Mouse (Mus musculus) stomach, postnatal 0 days (tissue): ENCODE measurements around the gene Arhgap6. TPM values are rescaled to one million over a fixed set of nuclear protein-coding genes. Genes with fewer than 3 reads are reported as not detected.

Experiments used
- ATAC-seq: fragments of 200-750 bp; cut with Nextera tagmentation; 2 replicates; pipeline ENCODE4 v1.8.0; 2017; ENCODE audit not compliant: low FRiP score, low TSS enrichment
- DNase-seq: peaks from one replicate; pipeline ENCODE4 v3.0.0-alpha.2; 2016; ENCODE audit warnings: low spot score
- H3K27ac ChIP-seq: fragments of 300-500 bp; sonication (generic); replicated peaks from 2 replicates; pipeline ENCODE4 v1.5.1; 2014; ENCODE audit warnings: mild to moderate bottlenecking, control low read depth
- H3K27me3 ChIP-seq: fragments of 300-500 bp; sonication (generic); 2 replicates; pipeline ENCODE4 v1.6.1; 2014; ENCODE audit warnings: low read length; ENCODE audit not compliant: control insufficient read depth, insufficient read depth
- H3K36me3 ChIP-seq: fragments of 300-500 bp; sonication (generic); 2 replicates; pipeline ENCODE4 v1.6.1; 2014; ENCODE audit warnings: low read length, mixed read lengths; ENCODE audit not compliant: control insufficient read depth, insufficient read depth
- H3K4me1 ChIP-seq: fragments of 300-500 bp; sonication (generic); replicated peaks from 2 replicates; pipeline ENCODE4 v1.6.1; 2014; ENCODE audit warnings: antibody characterized with exemption; ENCODE audit not compliant: control insufficient read depth, insufficient read depth
- H3K4me2 ChIP-seq: fragments of 300-500 bp; sonication (generic); replicated peaks from 2 replicates; pipeline ENCODE4 v1.6.1; 2014; ENCODE audit warnings: low read depth, mild to moderate bottlenecking, control low read depth, moderate library complexity
- H3K4me3 ChIP-seq: fragments of 300-500 bp; sonication (generic); 2 replicates; pipeline ENCODE4 v1.5.1; 2014; ENCODE audit warnings: low read depth, low read length, control low read depth
- H3K9ac ChIP-seq: fragments of 300-500 bp; sonication (generic); 2 replicates; pipeline ENCODE4 v1.6.1; 2014; ENCODE audit warnings: mild to moderate bottlenecking, low read length, control low read depth, mixed read lengths
- H3K9me3 ChIP-seq: fragments of 300-500 bp; sonication (generic); 2 replicates; pipeline ENCODE4 v1.6.1; 2016; ENCODE audit warnings: low read length; ENCODE audit not compliant: control insufficient read depth
- CTCF ChIP-seq: IDR thresholded peaks from 2 replicates; pipeline ENCODE4 v1.5.1; 2016; ENCODE audit warnings: antibody characterized with exemption, low read depth, mild to moderate bottlenecking, moderate library complexity
- EP300 ChIP-seq: optimal IDR thresholded peaks from 2 replicates; pipeline ENCODE3; 2016; ENCODE audit warnings: antibody characterized with exemption
- WGBS: fragments of 180-500 bp; shearing (Covaris S2); extraction: QIAGEN DNeasy Blood & Tissue Kit; methylation state at CpG from one replicate; pipeline ENCODE4 v1.1.7; 2014; 5-methylcytosine and 5-hydroxymethylcytosine counted together
- polyA plus RNA-seq: library from polyadenylated mRNA; unstranded; fragments of >200 nt; fragmentation: Nextera tagmentation; extraction: Ambion mirVana; gene quantifications from 2 replicates; pipeline ENCODE4 v1.2.1, GENCODE M21; 2015

Gene Arhgap6
- polyA plus RNA-seq, 1 experiment from 2014 or later: 5.0 TPM

DNA sequence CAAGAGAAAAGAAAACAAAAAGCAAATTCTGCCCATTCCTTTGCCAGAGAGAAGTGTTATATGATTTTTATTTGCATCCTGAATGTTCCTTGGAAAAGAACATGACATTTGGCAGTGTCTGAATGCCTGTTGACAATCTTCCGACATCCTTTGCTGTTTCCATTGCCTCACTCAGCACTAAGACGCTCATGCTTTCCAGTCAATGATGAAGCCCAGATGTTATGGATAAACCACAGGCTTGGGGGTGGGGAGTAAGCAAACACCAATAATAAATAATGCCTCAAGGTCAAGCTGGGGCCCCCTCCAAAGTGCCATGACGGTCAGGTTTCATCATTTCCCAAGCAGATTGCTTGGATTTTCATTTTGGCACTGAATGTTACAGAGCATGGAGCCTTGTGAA lies 109.2 kb downstream of the Arhgap6 start:
- WGBS: 73% methylated on average over 3 of the region's 3 CpGs
- Histone ChIP-seq H3K9me3 (no peaks in the 10 kb centered on the region), H3K9ac (no peak overlapping the region), H3K36me3 (no peaks in the 10 kb centered on the region), H3K4me1 (no peaks in the 10 kb centered on the region), H3K4me2 (no peak overlapping the region), H3K27me3 (no peaks in the 10 kb centered on the region), H3K4me3 (no peak overlapping the region), H3K27ac (no peak overlapping the region)
- no peak for DNase-seq
- TF ChIP-seq EP300 (no peak), CTCF (no peak)
- no peak for ATAC-seq

DNA sequence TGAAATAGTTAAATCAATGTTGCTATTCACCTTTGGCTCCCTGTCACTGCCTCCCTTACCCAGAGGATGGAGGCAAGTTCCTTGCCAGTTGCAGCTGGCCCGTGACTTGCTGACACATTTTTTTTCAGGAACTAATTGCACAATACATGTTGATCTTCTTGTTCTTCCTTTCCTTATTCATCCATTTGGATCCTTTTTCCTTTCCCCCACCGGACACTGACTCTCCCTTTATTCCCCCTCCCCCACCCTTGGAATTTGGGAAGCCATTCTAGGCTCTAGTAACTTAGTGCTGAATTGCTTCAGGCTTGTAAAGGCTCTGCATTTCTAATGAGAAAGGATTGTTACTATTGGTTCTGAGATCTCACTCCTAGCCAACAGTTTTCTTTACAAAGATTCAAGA lies 112.7 kb downstream of the Arhgap6 start:
- ATAC-seq (no peak), DNase-seq (no peak)
- no peak overlapping the region for H3K4me3 ChIP-seq
- H3K9me3 ChIP-seq: no peaks in the 10 kb centered on the region
- H3K36me3 ChIP-seq: no peaks in the 10 kb centered on the region
- no peaks in the 10 kb centered on the region for H3K4me1 ChIP-seq
- H3K4me2 ChIP-seq: no peak overlapping the region
- no peak overlapping the region for H3K27ac ChIP-seq
- H3K27me3 ChIP-seq: no peaks in the 10 kb centered on the region
- no peak overlapping the region for H3K9ac ChIP-seq
- WGBS: 38% methylated on average over 2 of the region's 2 CpGs
- TF ChIP-seq EP300 (no peak), CTCF (no peak)

DNA sequence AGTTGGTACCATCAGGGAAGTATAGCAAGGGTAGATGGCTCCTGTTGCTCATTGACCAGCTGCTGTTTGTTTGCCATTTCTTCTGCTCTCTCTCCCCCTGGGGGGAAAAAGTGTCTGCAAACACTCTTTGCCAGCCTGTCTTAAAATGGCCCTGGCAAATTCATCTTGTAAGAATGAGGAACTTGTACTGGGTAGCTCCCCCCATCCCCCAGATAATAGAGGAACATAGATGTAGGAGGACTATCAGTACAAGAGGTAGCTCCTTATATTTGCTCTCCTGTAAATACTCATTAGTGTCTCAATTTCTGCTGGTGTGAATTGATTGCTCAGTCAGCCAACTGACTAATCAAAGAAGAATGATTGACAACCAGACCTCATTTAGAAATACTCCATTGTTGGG lies 118.6 kb downstream of the Arhgap6 start:
- ATAC-seq (no peak), DNase-seq (no peak)
- TF ChIP-seq EP300 (no peak), CTCF (no peak)
- Histone ChIP-seq H3K4me2 (no peak overlapping the region), H3K9ac (no peak overlapping the region), H3K27me3 (no peaks in the 10 kb centered on the region), H3K4me3 (no peak overlapping the region), H3K4me1 (no peaks in the 10 kb centered on the region), H3K9me3 (no peaks in the 10 kb centered on the region), H3K27ac (no peak overlapping the region), H3K36me3 (no peaks in the 10 kb centered on the region)

DNA sequence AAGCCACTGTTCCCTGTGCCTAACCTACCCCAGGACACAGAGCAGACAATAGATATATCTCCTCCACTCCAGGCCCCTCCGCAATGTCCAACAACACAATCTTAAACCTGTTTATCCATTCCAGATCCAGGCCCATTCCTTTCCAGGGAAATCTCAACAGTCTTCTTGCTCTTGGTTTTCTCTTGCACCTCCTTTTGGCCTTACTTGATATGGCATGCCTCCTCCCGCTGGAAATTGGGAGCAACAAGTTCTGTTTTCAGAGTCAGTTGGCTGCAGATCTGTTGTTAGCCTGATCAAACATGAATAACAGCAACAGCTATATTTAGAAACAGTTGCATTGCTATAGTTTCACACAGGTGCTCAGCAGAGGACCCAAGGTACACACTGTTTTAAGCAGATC lies 126.0 kb downstream of the Arhgap6 start:
- no peak overlapping the region for H3K9ac ChIP-seq
- WGBS: 66% methylated on average over 2 of the region's 2 CpGs
- no peak for TF ChIP-seq EP300
- peak; percentile 53 for TF ChIP-seq CTCF

DNA sequence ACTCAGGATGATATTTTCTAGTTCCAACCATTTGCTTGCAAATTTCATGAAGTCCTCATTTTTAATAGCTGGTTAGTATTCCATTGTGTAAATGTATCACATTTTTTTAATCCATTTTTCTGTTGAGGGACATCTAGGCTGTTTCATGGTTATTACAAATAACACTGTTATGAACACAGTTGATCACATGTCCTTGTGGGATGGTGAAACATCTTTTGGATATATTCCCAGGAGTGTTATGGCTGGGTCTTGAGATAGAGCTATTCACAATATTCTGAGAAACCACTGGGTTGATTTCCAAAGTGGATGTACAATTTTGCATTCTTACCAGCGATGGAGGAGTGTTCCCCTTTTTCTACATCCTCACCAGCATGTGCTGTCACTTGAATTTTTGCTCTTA lies 137.5 kb downstream of the Arhgap6 start:
- 64% methylated on average over 1 of the region's 1 CpGs for WGBS
- ATAC-seq: no peak
- no peak overlapping the region for H3K4me2 ChIP-seq
- TF ChIP-seq CTCF (no peak), EP300 (no peak)
- no peak for DNase-seq
- H3K27ac ChIP-seq: no peak overlapping the region
- H3K9me3 ChIP-seq: no peaks in the 10 kb centered on the region
- H3K9ac ChIP-seq: no peak overlapping the region
- H3K4me1 ChIP-seq: no peaks in the 10 kb centered on the region
- H3K27me3 ChIP-seq: no peaks in the 10 kb centered on the region
- H3K36me3 ChIP-seq: no peaks in the 10 kb centered on the region
- H3K4me3 ChIP-seq: no peak overlapping the region

More for the DNA sequence above, 126.0 kb downstream of the Arhgap6 start:
- no peaks in the 10 kb centered on the region for H3K4me1 ChIP-seq
- no peaks in the 10 kb centered on the region for H3K36me3 ChIP-seq
- H3K27me3 ChIP-seq: no peaks in the 10 kb centered on the region
- H3K27ac ChIP-seq: no peak overlapping the region
- ATAC-seq (no peak), DNase-seq (no peak)
- no peak overlapping the region for H3K4me3 ChIP-seq
- no peak overlapping the region for H3K4me2 ChIP-seq
- no peaks in the 10 kb centered on the region for H3K9me3 ChIP-seq

DNA sequence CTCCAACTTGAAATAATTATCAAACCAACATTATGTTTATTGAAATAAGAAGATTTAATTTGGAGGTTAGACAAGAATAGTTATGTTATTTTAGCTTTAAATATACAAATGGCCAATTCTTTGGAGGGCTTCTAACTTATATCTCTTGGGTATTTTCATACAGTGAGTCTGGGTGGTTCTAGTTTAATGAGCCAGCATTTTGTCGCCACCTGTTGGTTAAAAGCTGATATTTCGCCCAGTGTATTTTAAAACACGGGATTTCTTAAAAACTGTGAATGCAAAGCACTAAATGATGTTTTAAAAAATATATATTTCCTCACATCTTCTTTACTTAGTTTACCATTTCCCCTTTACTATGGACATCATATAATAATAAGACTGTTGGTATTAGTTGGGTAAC lies 140.5 kb downstream of the Arhgap6 start:
- Histone ChIP-seq H3K9me3 (no peaks in the 10 kb centered on the region), H3K27ac (no peak overlapping the region), H3K36me3 (no peaks in the 10 kb centered on the region), H3K27me3 (no peaks in the 10 kb centered on the region), H3K9ac (no peak overlapping the region), H3K4me1 (no peaks in the 10 kb centered on the region), H3K4me3 (no peak overlapping the region), H3K4me2 (no peak overlapping the region)
- TF ChIP-seq EP300 (no peak), CTCF (peak; percentile 74)
- DNase-seq (no peak), ATAC-seq (no peak)
- 6% methylated on average over 3 of the region's 3 CpGs for WGBS
